Comparison of ENCODE assay signal across 29 mouse cellular contexts in the genomic region with DNA sequence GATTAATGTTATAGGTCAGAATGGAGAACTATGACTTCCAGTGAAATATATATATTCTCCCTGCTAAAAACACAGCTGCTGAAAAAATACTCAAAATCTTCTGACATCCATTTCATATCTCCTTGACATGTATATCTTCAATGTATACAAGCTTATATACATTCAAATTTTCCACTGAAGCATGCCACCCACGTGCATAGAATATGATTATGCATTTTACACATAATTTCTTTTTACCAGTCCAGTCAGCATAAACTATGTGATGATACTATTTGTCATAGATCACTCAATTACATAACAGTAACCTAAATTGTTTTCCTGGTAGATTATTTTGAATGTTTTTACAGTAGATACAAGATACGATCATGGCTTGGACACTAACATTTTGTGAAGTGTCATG.
"Had no signal": no experiment of that assay in that cellular context is flagged by ENCODE, and none has a peak within 500 bp of the region (broad histone marks: within the 10 kb centered on the region; RNA-seq: fewer than 3 reads in every experiment).

No protein-coding gene starts in this region.

- H3K4me2 ChIP-seq: limb, embryonic 12.5 days; limb, embryonic 13.5 days; limb, embryonic 15.5 days; liver, embryonic 11.5 days; liver, embryonic 12.5 days; liver, embryonic 13.5 days; liver, embryonic 15.5 days; midbrain, embryonic 11.5 days; midbrain, embryonic 12.5 days; midbrain, embryonic 13.5 days; midbrain, embryonic 15.5 days; neural tube, embryonic 12.5 days had no signal

- DNase-seq: layer of hippocampus, postnatal 36 days; left cerebral cortex, postnatal 4 days; liver; liver, embryonic 13.5 days; liver, postnatal 0 days; lung, adult 18-20 months; lung, adult 2 months; lung, postnatal 14 days; midbrain, embryonic 14.5 days had no signal

- H3K9me3 ChIP-seq: limb, embryonic 10.5 days; limb, embryonic 13.5 days; limb, embryonic 15.5 days; liver, embryonic 12.5 days; liver, embryonic 13.5 days; liver, embryonic 15.5 days; megakaryocyte, embryonic 14.5 days; midbrain, embryonic 10.5 days; midbrain, embryonic 12.5 days; midbrain, embryonic 13.5 days; midbrain, embryonic 15.5 days; neural tube, embryonic 12.5 days had no signal

- H3K9ac ChIP-seq: limb, embryonic 12.5 days; limb, embryonic 13.5 days; limb, embryonic 15.5 days; liver, embryonic 12.5 days; liver, embryonic 13.5 days; liver, embryonic 14.5 days; liver, embryonic 15.5 days; liver, postnatal 0 days; midbrain, embryonic 12.5 days; midbrain, embryonic 13.5 days; midbrain, embryonic 15.5 days; neural tube, embryonic 12.5 days had no signal

- H3K4me1 ChIP-seq: limb, embryonic 12.5 days; limb, embryonic 13.5 days; limb, embryonic 15.5 days; liver, embryonic 12.5 days; liver, embryonic 13.5 days; liver, embryonic 15.5 days; megakaryocyte, embryonic 14.5 days; midbrain, embryonic 10.5 days; midbrain, embryonic 12.5 days; midbrain, embryonic 13.5 days; midbrain, embryonic 15.5 days; neural tube, embryonic 12.5 days had no signal

- H3K4me3 ChIP-seq: left cerebral cortex, adult 2 months; limb, embryonic 10.5 days; limb, embryonic 12.5 days; limb, embryonic 13.5 days; limb, embryonic 15.5 days; liver, embryonic 12.5 days; liver, embryonic 13.5 days; liver, embryonic 15.5 days; megakaryocyte, embryonic 14.5 days; midbrain, embryonic 10.5 days; midbrain, embryonic 12.5 days; midbrain, embryonic 13.5 days; midbrain, embryonic 15.5 days; myocyte; neural tube, embryonic 12.5 days had no signal

- H3K36me3 ChIP-seq: limb, embryonic 12.5 days; limb, embryonic 15.5 days; liver, embryonic 12.5 days; liver, embryonic 13.5 days; liver, embryonic 15.5 days; midbrain, embryonic 10.5 days; midbrain, embryonic 12.5 days; midbrain, embryonic 13.5 days; midbrain, embryonic 15.5 days; neural tube, embryonic 12.5 days had no signal

- ATAC-seq: liver, embryonic 12.5 days; liver, postnatal 0 days; lung, postnatal 0 days; midbrain, embryonic 13.5 days; midbrain, embryonic 15.5 days; midbrain, embryonic 16.5 days had no signal

- H3K27me3 ChIP-seq: limb, embryonic 12.5 days; limb, embryonic 13.5 days; limb, embryonic 15.5 days; liver, embryonic 12.5 days; liver, embryonic 13.5 days; liver, embryonic 15.5 days; megakaryocyte, embryonic 14.5 days; midbrain, embryonic 12.5 days; midbrain, embryonic 13.5 days; midbrain, embryonic 15.5 days; neural tube, embryonic 12.5 days had no signal

- H3K27ac ChIP-seq: left cerebral cortex, adult 2 months; limb, embryonic 10.5 days; limb, embryonic 12.5 days; limb, embryonic 13.5 days; limb, embryonic 15.5 days; liver, embryonic 12.5 days; liver, embryonic 13.5 days; liver, embryonic 14.5 days; liver, embryonic 15.5 days; macrophage; midbrain, embryonic 10.5 days; midbrain, embryonic 12.5 days; midbrain, embryonic 13.5 days; midbrain, embryonic 15.5 days; neural tube, embryonic 12.5 days had no signal
